Mouse (Mus musculus): Measurements from ENCODE around the gene Speg.
A peak's percentile ranks its signal among the peaks of the same experiment; 100 is the strongest.

Gene Speg

DNA sequence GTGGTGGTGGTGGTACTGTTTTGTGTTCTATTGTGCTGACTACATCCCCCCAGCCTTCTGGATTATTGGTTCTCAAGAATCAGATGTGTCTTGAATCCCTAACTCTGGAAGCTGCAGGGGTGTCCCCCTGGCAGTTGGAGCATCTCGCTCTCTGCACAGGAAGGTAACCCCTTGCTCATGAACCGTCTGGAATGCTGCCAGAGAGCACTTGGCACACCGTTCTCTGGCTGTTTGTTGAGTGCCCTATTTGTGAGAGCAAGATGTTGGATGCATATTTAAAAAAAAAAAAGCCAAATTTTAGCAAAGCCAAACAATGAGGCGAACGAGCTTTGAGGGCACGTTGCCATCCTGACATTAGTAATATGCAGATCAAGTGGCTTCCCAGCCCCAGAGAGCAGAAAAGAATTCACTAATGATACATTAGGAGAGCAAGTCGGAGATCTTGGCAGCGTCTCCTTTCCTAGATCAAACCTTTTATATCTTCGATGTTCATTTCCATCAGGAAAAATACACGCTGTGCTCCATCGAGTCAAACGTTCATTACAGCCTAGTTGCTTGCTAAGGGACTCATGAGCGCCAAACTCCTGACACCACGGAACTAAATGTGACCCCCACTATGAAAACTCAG is 9.5 kb upstream of the Speg start:
- no peak for DNase-seq (ENCODE audit: low read depth, low spot score)

DNA sequence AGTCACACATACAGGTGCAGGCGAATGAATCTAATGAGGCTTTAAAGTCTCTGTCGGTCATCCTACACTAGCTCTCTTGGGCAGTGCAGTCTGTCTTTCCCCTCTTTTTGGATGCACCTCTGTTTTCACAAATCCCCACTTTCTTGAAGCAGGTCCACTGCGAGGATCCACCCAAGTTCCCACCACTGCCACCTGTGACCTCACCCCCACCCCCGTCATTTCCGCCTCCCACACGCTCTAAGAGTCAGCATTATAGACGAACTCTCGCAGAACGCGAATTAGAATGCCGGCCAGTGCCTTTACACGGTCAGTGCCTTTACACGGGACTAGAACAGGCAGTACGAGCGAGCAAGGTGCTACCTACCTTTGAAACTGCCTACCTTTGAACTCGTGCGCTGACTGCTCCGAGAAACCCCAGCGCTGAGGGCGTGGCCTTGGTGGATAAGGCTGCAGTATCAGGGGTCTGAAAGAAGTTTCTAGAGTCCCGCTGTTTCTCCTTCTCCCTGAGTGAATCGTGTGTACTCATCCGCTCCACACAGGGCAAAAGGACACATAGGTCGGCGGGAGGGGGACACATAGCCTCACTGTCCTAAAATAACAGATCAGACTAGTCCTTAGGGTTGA is 5.6 kb upstream of the Speg start:
- DNase-seq (ENCODE audit: low read depth, low spot score): no peak

DNA sequence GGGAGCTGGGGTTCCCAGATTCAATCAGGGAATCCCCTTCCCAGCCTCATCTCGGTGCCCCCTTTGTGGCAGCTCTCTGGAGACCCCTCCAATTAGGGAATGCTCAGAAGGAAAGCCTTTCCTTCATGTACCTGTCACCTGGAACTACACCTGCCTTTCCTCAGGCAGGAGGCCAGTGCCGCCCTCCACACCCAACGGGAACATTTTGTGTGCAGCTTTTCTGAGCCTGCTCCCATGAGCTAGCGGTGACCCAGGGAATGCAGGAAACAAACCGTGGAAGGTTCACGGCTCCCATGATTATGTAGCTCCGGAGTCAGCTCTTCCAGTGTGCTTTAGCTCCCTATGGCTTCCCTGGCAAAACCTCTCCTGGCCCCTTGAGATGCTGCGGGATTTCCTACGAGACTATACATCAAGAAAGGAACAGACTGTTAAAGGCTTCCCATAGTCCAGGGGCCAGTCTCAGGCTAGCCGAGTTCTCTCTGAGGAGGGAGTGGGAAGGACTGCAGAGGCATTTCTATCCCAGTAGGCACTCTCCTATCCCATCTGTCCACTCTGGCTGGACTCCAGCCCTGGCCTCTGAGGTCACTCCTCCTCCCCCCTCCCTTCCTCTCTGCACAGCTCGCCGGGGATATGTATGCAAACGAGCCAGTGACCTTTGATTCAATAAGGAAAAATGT is 5.0 kb upstream of the Speg start:
- DNase-seq (ENCODE audit: low read depth, low spot score): peak; percentile 91

GRCm38 (mm10) chr1:75371317-75372095 is 3.6 kb upstream of the Speg start:
- peak; percentile 96 for DNase-seq (ENCODE audit: low read depth, low spot score)

- DNase-seq (ENCODE audit: low read depth, low spot score): no peak
Measured at GRCm38 (mm10) chr1:75372450-75372849, 2.6 kb upstream of the Speg start.

DNA sequence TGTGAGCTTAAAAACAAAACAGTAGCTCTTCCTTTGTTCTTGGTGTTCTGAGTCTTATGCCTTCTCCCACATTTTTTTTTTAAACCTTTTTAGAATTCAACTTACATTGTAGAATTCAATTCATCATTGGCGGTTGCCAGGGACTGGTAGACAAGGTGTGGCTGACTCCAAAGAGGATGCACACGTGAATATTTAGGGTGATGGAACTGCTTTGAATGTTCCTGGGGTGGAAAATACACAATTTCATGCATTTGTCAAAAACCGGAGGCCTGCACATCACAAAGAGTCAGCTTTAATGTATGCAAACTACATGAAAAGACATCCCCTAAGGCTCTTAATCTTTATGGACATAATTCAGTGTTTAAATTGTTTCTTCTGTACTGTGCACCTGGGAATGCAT is 1.8 kb upstream of the Speg start:
- DNase-seq (ENCODE audit: low read depth, low spot score): no peak

- no peak for DNase-seq (ENCODE audit: low read depth, low spot score)
Measured at GRCm38 (mm10) chr1:75379196-75379595, 4.1 kb downstream of the Speg start.

DNA sequence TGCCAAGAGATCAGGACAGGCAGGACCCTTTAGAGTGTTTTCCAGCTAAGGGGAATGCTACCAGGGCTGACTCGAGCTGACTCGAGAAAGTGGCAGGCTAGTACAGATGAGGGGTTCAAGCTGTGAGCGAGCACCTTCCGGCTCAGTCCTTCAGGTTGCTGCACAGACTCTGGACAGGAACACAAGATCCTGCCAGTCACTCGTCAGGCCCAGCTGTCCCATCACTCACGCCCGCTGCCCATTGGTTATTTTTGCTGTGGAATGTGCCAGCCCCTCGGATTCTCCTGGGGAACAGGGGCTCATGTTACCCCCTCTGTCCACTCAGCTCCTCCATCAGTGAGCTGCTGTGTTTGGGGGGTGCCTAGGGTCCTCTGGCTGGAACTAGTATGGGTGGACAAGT is 4.8 kb downstream of the Speg start:
- peak; percentile 88 for DNase-seq (ENCODE audit: low read depth, low spot score)

DNA sequence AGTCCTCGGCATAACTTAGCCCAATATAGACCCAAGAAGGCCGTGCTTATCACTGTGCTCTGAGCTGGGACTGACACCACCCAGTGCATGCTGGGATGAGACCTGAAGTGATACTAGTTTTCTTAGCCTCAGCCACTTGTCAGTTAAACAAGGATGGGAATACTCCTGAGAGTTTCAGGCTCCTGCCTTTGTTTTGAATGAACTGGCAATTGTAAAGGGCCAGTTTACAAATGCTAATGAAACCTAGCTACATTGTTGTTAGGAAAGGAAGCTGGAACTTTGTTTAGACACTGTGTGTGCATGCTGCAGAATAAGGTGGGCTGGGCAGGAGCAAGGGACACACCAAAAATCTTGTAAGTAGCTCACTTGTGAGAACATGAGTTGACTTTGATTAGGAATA is 5.9 kb downstream of the Speg start:
- no peak for DNase-seq (ENCODE audit: low read depth, low spot score)

GRCm38 (mm10) chr1:75381482-75382355 is 6.6 kb downstream of the Speg start:
- no peak for DNase-seq (ENCODE audit: low read depth, low spot score)

DNA sequence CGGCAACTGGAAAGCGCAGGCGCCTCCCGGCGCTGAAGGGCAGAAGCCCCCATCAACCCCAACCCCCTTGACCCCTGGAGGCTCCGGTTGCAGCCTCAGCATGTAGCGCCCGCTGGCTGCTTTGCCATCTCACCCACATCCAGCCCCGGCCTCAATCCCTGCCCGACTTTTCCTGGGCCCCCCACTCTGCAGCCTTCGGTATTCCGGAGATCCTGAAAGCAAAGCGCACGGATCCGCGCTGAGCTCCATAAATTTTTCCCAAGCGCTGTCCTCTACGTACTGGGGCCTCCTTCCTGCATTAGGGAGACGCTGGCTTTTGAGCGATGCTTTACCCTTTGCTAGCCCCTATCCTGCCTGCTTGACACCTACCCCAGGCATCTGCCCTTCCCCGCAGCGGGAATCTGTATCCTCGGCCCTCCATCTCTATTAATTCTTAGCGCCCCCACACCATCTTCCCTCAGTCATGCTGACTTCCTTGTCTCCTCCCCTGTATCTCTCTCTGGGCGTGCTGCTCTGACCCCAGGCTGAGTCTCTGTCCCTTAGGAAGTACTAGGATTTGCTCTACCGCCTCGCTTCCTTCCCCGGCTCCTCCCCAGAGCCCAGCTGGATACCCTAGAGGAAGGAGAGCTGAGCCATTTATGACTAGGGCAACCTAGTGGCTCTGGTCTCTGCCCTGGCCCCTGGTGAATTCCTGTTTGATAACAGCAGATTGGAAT is 7.4 kb downstream of the Speg start:
- no peak for DNase-seq (ENCODE audit: low read depth, low spot score)

DNA sequence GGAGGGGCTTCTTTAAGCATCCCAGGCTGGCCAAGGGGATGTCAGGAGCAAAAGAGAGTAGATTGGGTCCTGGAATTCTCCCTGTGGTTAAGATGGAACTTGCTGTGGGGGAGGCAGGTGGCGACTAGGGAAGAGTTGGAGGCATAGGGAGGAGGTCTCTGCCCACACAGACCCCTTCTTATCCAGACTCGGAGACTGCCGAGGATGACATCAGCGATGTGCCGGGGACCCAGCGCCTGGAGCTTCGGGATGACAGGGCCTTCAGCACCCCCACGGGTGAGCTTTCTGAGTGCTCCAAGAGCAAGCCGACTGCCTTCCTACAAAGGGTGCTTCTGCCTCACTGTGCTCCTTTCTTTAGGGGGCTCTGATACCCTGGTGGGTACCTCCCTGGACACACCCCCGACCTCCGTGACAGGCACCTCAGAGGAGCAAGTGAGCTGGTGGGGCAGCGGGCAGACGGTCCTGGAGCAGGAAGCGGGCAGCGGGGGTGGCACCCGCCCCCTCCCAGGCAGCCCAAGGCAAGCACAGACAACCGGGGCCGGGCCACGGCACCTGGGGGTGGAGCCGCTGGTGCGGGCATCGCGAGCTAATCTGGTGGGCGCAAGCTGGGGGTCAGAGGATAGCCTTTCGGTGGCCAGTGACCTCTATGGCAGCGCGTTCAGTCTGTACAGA is 9.5 kb downstream of the Speg start:
- DNase-seq (ENCODE audit: low read depth, low spot score): no peak

- DNase-seq (ENCODE audit: low read depth, low spot score): no peak
Measured at GRCm38 (mm10) chr1:75385142-75385730, 10.1 kb downstream of the Speg start.

DNA sequence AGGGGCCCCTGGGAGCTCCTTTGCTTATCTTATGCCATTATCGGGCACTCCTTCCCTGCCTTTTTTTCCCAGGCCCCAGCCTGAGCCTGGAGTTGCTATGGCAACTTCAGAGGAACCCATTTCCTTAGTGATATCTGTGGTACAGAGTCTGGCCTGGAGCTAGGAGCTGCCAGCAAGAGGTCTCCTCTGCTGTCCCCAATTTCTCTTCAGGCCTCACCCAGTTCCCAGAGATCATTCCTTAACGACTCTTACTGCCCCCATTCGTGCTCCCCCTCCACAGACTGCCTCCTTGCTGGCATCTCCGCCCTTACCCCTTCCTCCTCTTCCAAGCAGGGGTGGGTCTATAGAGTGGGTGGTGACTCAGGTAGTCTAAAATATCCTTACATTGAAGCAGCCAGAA is 11.1 kb downstream of the Speg start:
- no peak for DNase-seq (ENCODE audit: low read depth, low spot score)

DNA sequence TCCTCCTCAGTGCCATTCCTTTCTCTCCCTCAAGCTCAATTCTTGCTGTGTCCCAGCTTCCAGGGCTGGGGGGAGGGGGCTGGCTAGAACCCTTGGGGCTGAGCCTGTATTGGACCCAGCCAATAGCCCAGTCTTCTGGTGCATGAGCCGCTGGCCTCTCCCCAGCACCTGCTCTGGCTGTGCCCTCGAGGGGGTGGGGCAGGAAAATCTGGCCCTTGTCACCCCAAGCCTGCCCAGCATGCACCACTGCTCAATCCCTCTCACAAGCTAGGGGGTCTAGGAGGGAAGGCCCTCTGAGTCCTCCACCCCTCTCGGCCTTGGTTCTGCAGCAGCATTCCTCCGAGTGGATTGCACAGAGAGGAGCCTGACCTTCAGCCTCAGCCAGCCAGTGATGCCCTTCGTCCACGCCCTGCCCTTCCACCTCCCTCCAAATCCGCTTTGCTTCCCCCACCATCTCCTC is 12.4 kb downstream of the Speg start:
- DNase-seq (ENCODE audit: low read depth, low spot score): no peak

DNA sequence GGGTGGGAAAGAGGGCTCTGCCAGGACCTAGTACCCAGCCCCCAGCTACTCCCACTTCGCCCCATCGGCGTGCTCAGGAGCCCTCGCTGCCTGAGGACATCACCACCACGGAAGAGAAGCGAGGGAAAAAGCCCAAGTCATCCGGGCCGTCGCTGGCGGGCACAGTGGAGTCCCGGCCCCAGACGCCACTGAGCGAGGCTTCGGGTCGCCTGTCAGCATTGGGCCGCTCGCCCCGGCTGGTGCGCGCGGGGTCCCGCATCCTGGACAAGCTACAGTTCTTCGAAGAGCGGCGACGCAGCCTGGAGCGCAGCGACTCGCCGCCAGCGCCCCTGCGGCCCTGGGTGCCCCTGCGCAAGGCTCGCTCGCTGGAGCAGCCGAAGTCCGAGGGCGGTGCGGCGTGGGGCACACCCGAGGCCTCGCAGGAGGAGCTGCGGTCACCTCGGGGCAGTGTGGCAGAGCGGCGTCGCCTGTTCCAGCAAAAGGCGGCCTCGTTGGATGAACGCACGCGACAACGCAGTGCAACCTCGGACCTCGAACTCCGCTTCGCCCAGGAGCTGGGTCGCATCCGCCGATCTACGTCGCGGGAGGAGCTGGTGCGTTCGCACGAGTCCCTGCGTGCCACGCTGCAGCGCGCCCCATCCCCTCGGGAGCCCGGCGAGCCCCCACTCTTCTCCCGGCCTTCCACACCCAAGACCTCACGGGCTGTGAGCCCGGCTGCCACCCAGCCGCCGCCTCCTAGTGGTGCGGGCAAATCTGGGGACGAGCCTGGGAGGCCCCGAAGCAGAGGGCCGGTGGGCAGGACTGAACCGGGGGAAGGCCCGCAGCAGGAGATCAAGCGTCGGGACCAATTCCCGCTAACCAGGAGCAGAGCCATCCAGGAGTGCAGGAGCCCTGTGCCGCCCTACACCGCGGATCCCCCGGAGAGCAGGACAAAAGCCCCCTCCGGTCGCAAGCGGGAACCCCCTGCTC is 13.1 kb downstream of the Speg start:
- no peak for DNase-seq (ENCODE audit: low read depth, low spot score)

DNA sequence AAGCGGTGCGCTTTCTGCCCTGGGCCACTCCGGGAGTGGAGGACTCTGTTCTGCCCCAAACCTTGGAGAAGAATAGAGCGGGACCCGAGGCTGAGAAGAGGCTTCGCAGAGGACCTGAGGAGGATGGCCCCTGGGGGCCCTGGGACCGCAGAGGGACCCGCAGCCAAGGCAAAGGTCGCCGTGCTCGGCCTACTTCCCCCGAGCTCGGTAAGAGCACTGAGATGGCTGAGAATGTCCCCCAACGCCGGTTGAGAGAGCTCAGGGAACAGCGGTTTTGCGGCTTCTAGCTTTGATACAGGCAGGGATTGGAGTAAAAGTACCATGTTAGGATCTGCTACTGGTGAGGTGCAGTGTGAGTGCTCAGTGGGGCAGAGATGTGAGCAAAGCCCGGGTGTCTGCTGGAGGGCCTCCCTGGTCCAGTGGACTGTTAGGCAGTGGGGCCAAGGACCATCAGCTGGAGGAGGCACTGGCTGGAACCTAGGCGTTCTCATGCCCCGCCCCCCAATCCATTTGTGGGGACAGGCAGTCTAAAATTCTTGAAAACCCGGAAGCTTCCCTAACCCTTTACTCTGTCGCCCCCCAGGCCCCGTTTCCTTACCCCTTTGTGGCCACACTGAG is 13.9 kb downstream of the Speg start:
- no peak for DNase-seq (ENCODE audit: low read depth, low spot score)

DNA sequence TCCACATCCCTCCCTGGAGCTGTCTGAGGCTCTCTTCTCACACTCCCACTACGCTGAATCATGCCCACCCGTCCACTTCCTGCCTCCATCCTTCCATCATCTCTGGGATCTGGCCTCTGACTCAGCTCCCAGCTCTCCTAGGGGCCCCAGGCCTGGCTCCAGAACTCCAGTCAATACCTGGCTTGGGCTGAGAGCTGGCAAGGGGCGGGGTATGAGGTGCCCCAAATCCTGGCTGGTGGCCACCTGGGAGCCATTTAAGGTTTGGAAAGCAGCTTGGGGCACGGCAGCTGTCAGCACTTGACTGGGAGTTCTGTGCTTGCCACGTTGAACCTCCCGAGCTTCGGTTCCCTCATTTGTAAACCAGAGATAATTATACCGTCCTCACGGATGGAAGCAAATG is 18.0 kb downstream of the Speg start:
- peak; percentile 88 for DNase-seq (ENCODE audit: low read depth, low spot score)

All from skeletal muscle tissue, adult 2 months (tissue).